Mouse (Mus musculus): ENCODE results near the gene Nrbf2. TPM values are rescaled to one million over a fixed set of nuclear protein-coding genes. Genes with fewer than 3 reads are reported as not detected.

Gene Nrbf2
- polyA plus RNA-seq (2016; fragmentation: Nextera tagmentation; extraction: Ambion mirVana), result 23.6 and 24.2 TPM in 2 replicates

GRCm38 (mm10) chr10:67285176-67285814 is at the start of gene Nrbf2:
Gene Nrbf2 (minus strand): TSS chr10:67285305.
- H3K27ac ChIP-seq, result peak within 1 kb of the TSS; percentile 73
- H3K36me3 ChIP-seq, result no peaks in the 10 kb centered on the region
- H3K9me3 ChIP-seq (replicated peaks), result no peaks in the 10 kb centered on the region
- H3K4me3 ChIP-seq, result peak within 1 kb of the TSS; percentile 92
- peak; percentile 93 for ATAC-seq
- no peaks in the 10 kb centered on the region for H3K27me3 ChIP-seq (replicated peaks)
- peak within 1 kb of the TSS; percentile 92 for H3K4me2 ChIP-seq
- H3K4me1 ChIP-seq, result peaks cover 38% of the 10 kb centered on the region
- H3K9ac ChIP-seq, result peak within 1 kb of the TSS; percentile 92
- 2% methylated on average over 45 of the region's 52 CpGs for WGBS (ENCODE audit: insufficient replicate concordance)

- 69% methylated on average over 2 of the region's 2 CpGs for WGBS (ENCODE audit: insufficient replicate concordance)
- ATAC-seq, result no peak
These were observed 45.5 kb upstream of the Nrbf2 start for GRCm38 (mm10) chr10:67330580-67330979.

GRCm38 (mm10) chr10:67329661-67330060 is 44.6 kb upstream of the Nrbf2 start:
- Histone ChIP-seq H3K27me3 (replicated peaks) (no peaks in the 10 kb centered on the region; the same call in 1 of the 2 replicates), H3K9me3 (replicated peaks) (no peaks in the 10 kb centered on the region), H3K9ac (no peak overlapping the region), H3K4me3 (no peak overlapping the region), H3K27ac (no peak overlapping the region), H3K4me2 (no peak overlapping the region), H3K4me1 (no peaks in the 10 kb centered on the region), H3K36me3 (no peaks in the 10 kb centered on the region)
- no peak for ATAC-seq
- WGBS (ENCODE audit: insufficient replicate concordance), result 45% methylated on average over 11 of the region's 11 CpGs

More at GRCm38 (mm10) chr10:67330580-67330979, 45.5 kb upstream of the Nrbf2 start:
- Histone ChIP-seq H3K27ac (no peak overlapping the region), H3K9me3 (replicated peaks) (no peaks in the 10 kb centered on the region), H3K4me1 (no peaks in the 10 kb centered on the region), H3K36me3 (no peaks in the 10 kb centered on the region), H3K27me3 (replicated peaks) (no peaks in the 10 kb centered on the region; the same call in 1 of the 2 replicates), H3K4me3 (no peak overlapping the region), H3K4me2 (no peak overlapping the region), H3K9ac (no peak overlapping the region)

GRCm38 (mm10) chr10:67328208-67328607 is 43.1 kb upstream of the Nrbf2 start:
- H3K27me3 ChIP-seq (replicated peaks), result no peaks in the 10 kb centered on the region; the same call in 1 of the 2 replicates
- H3K9ac ChIP-seq, result no peak overlapping the region
- H3K4me3 ChIP-seq, result no peak overlapping the region
- H3K36me3 ChIP-seq, result no peaks in the 10 kb centered on the region
- no peak overlapping the region for H3K4me2 ChIP-seq
- H3K4me1 ChIP-seq, result no peaks in the 10 kb centered on the region
- WGBS (ENCODE audit: insufficient replicate concordance), result 73% methylated on average over 5 of the region's 5 CpGs
- no peak for ATAC-seq
- H3K9me3 ChIP-seq (replicated peaks), result no peaks in the 10 kb centered on the region
- no peak overlapping the region for H3K27ac ChIP-seq

GRCm38 (mm10) chr10:67324036-67324435 is 38.9 kb upstream of the Nrbf2 start:
- H3K27me3 ChIP-seq (replicated peaks), result no peaks in the 10 kb centered on the region; the same call in 1 of the 2 replicates
- no peak overlapping the region for H3K4me2 ChIP-seq
- WGBS (ENCODE audit: insufficient replicate concordance), result 64% methylated on average over 1 of the region's 1 CpGs
- no peak overlapping the region for H3K9ac ChIP-seq
- no peaks in the 10 kb centered on the region for H3K9me3 ChIP-seq (replicated peaks)
- H3K36me3 ChIP-seq, result no peaks in the 10 kb centered on the region
- H3K4me1 ChIP-seq, result peaks cover 8% of the 10 kb centered on the region
- ATAC-seq, result no peak
- no peak overlapping the region for H3K4me3 ChIP-seq
- no peak overlapping the region for H3K27ac ChIP-seq

- H3K36me3 ChIP-seq, result no peaks in the 10 kb centered on the region
- 62% methylated on average over 2 of the region's 2 CpGs for WGBS (ENCODE audit: insufficient replicate concordance)
- no peaks in the 10 kb centered on the region for H3K9me3 ChIP-seq (replicated peaks)
These were observed 36.3 kb upstream of the Nrbf2 start for GRCm38 (mm10) chr10:67321396-67321795.

GRCm38 (mm10) chr10:67320207-67320859 is 35.2 kb upstream of the Nrbf2 start:
- 45% methylated on average over 17 of the region's 17 CpGs for WGBS (ENCODE audit: insufficient replicate concordance)
- H3K4me3 ChIP-seq, result no peak overlapping the region
- ATAC-seq, result no peak
- peaks cover 10% of the 10 kb centered on the region for H3K27me3 ChIP-seq (replicated peaks)
- no peaks in the 10 kb centered on the region for H3K36me3 ChIP-seq
- H3K27ac ChIP-seq, result no peak overlapping the region
- peaks cover 20% of the 10 kb centered on the region for H3K4me1 ChIP-seq
- no peaks in the 10 kb centered on the region for H3K9me3 ChIP-seq (replicated peaks)
- no peak overlapping the region for H3K9ac ChIP-seq
- peak overlapping the region; percentile 8; the same call in 1 of the 2 replicates for H3K4me2 ChIP-seq

More at GRCm38 (mm10) chr10:67321396-67321795, 36.3 kb upstream of the Nrbf2 start:
- H3K4me1 ChIP-seq, result peaks cover 20% of the 10 kb centered on the region
- H3K27ac ChIP-seq, result no peak overlapping the region
- no peak overlapping the region for H3K4me3 ChIP-seq
- peaks cover 10% of the 10 kb centered on the region for H3K27me3 ChIP-seq (replicated peaks)
- no peak for ATAC-seq
- H3K9ac ChIP-seq, result no peak overlapping the region
- no peak overlapping the region for H3K4me2 ChIP-seq

GRCm38 (mm10) chr10:67319016-67319725 is 34.1 kb upstream of the Nrbf2 start:
- peaks cover 10% of the 10 kb centered on the region for H3K27me3 ChIP-seq (replicated peaks)
- no peak overlapping the region for H3K4me3 ChIP-seq
- H3K4me2 ChIP-seq, result no peak overlapping the region
- 62% methylated on average over 13 of the region's 13 CpGs for WGBS (ENCODE audit: insufficient replicate concordance)
- H3K9me3 ChIP-seq (replicated peaks), result no peaks in the 10 kb centered on the region
- H3K4me1 ChIP-seq, result peaks cover 20% of the 10 kb centered on the region
- ATAC-seq, result peak; percentile 65; the same call in 1 of the 2 replicates
- no peak overlapping the region for H3K9ac ChIP-seq
- H3K27ac ChIP-seq, result no peak overlapping the region
- H3K36me3 ChIP-seq, result no peaks in the 10 kb centered on the region

- Histone ChIP-seq H3K36me3 (no peaks in the 10 kb centered on the region), H3K4me2 (peak overlapping the region; percentile 56), H3K9me3 (replicated peaks) (no peaks in the 10 kb centered on the region), H3K4me3 (peak overlapping the region; percentile 8; the same call in 1 of the 2 replicates), H3K9ac (no peak overlapping the region), H3K27me3 (replicated peaks) (peaks cover 10% of the 10 kb centered on the region), H3K27ac (no peak overlapping the region), H3K4me1 (peaks cover 20% of the 10 kb centered on the region)
- no peak for ATAC-seq
- 4% methylated on average over 20 of the region's 20 CpGs for WGBS (ENCODE audit: insufficient replicate concordance)
These were observed 32.9 kb upstream of the Nrbf2 start for GRCm38 (mm10) chr10:67317931-67318460.

GRCm38 (mm10) chr10:67314811-67315435 is 29.8 kb upstream of the Nrbf2 start:
- Histone ChIP-seq H3K36me3 (no peaks in the 10 kb centered on the region), H3K9me3 (replicated peaks) (no peaks in the 10 kb centered on the region), H3K9ac (no peak overlapping the region), H3K4me3 (no peak overlapping the region), H3K4me1 (peaks cover 20% of the 10 kb centered on the region), H3K27me3 (replicated peaks) (peaks cover 10% of the 10 kb centered on the region; the same call in 1 of the 2 replicates), H3K4me2 (no peak overlapping the region), H3K27ac (no peak overlapping the region)
- no peak for ATAC-seq
- WGBS (ENCODE audit: insufficient replicate concordance), result 27% methylated on average over 12 of the region's 12 CpGs

GRCm38 (mm10) chr10:67312456-67312855 is 27.4 kb upstream of the Nrbf2 start:
- Histone ChIP-seq H3K9ac (no peak overlapping the region), H3K4me1 (no peaks in the 10 kb centered on the region), H3K4me2 (no peak overlapping the region), H3K27me3 (replicated peaks) (no peaks in the 10 kb centered on the region), H3K9me3 (replicated peaks) (no peaks in the 10 kb centered on the region), H3K4me3 (no peak overlapping the region), H3K36me3 (no peaks in the 10 kb centered on the region), H3K27ac (no peak overlapping the region)
- 53% methylated on average over 6 of the region's 6 CpGs for WGBS (ENCODE audit: insufficient replicate concordance)
- no peak for ATAC-seq
